Mouse (Mus musculus): ENCODE measurements at regions not wholly inside any gene's neighbourhood (a gene's known extent, or its start where the extent isn't known, plus 50 kb on each side); places are given as distances from the start of the nearest gene placed in this dataset.

- no peak for TF ChIP-seq CTCF (IDR thresholded peaks at IDR 0.05; ENCODE audit: extremely low read depth, insufficient read depth, low read length)
- no peak for TF ChIP-seq POLR2A (IDR thresholded peaks at IDR 0.05; ENCODE audit: extremely low read depth, insufficient read depth, low read length)
These were observed 554.0 kb upstream of the Klf4 start for GRCm38 (mm10) chr4:56086306-56086705.
